Mouse (Mus musculus) myocyte (in vitro differentiated cells): ENCODE measurements at regions not wholly inside any gene's neighbourhood (a gene's known extent, or its start where the extent isn't known, plus 50 kb on each side); places are given as distances from the start of the nearest gene placed in this dataset.

Experiments
- H3K27me3 ChIP-seq: one replicate; pipeline ENCODE4 v1.6.1; 2011; ENCODE audit not compliant: control insufficient read depth, insufficient read depth, insufficient read length
- H3K36me3 ChIP-seq: one replicate; pipeline ENCODE4 v1.6.1; 2011; ENCODE audit not compliant: control insufficient read depth, insufficient read depth
- H3K4me2 ChIP-seq: one replicate; pipeline ENCODE4 v1.6.1; 2011; ENCODE audit warnings: low read depth, control low read depth
- H3K4me3 ChIP-seq: one replicate; pipeline ENCODE4 v1.5.1; 2011; ENCODE audit warnings: mild to moderate bottlenecking, control low read depth, moderate library complexity
- H3K79me2 ChIP-seq: one replicate; pipeline ENCODE4 v1.6.1; 2011; ENCODE audit not compliant: control insufficient read depth, insufficient read depth
- H3ac ChIP-seq: one replicate; pipeline ENCODE4 v1.6.1; 2011; ENCODE audit not compliant: control insufficient read depth, insufficient read length
- CEBPB ChIP-seq: IDR thresholded peaks from 2 replicates; pipeline ENCODE4 v1.6.1; 2011; ENCODE audit warnings: mild to moderate bottlenecking, moderate library complexity; ENCODE audit not compliant: poor library complexity, insufficient read depth, severe bottlenecking
- E2F4 ChIP-seq: IDR thresholded peaks from one replicate; pipeline ENCODE4 v1.6.1; 2011; ENCODE audit warnings: mild to moderate bottlenecking, control low read depth, moderate library complexity; ENCODE audit not compliant: insufficient read depth
- MAX ChIP-seq: IDR thresholded peaks from one replicate; pipeline ENCODE4 v1.6.1; 2011; ENCODE audit warnings: low read depth, mild to moderate bottlenecking, control low read depth
- MYOD1 ChIP-seq, 3 experiments: IDR thresholded peaks; one replicate each; pipeline ENCODE4 v1.6.1; 2011; ENCODE audit warnings: control low read depth in 2 of 3, low read depth in 2 of 3, mild to moderate bottlenecking in 2 of 3, moderate library complexity in 1 of 3; ENCODE audit not compliant: insufficient read length in 2 of 3, control insufficient read depth in 1 of 3
- MYOG ChIP-seq, 3 experiments: IDR thresholded peaks; one replicate each; pipeline ENCODE4 v1.6.1; 2011; ENCODE audit warnings: control low read depth in 2 of 3, low read depth in 2 of 3, mild to moderate bottlenecking in 2 of 3; ENCODE audit not compliant: insufficient read length in 2 of 3, control insufficient read depth in 1 of 3, insufficient read depth in 1 of 3
- POLR2A ChIP-seq: IDR thresholded peaks from one replicate; pipeline ENCODE4 v1.6.1; 2011; ENCODE audit warnings: low read depth, mild to moderate bottlenecking, control low read depth, moderate library complexity; ENCODE audit not compliant: insufficient read length
- POLR2AphosphoS2 ChIP-seq: IDR thresholded peaks from one replicate; pipeline ENCODE4 v1.6.1; 2011; ENCODE audit warnings: low read depth, control low read depth; ENCODE audit not compliant: insufficient read length
- REST ChIP-seq: IDR thresholded peaks from one replicate; pipeline ENCODE4 v1.6.1; 2011; ENCODE audit warnings: mild to moderate bottlenecking, control low read depth, moderate library complexity; ENCODE audit not compliant: insufficient read depth, insufficient read length
- SRF ChIP-seq: IDR thresholded peaks from one replicate; pipeline ENCODE4 v1.6.1; 2011; ENCODE audit warnings: low read depth; ENCODE audit not compliant: control insufficient read depth, insufficient read length
- TCF12 ChIP-seq: IDR thresholded peaks from one replicate; pipeline ENCODE4 v1.6.1; 2011; ENCODE audit warnings: mild to moderate bottlenecking, control low read depth; ENCODE audit not compliant: poor library complexity, insufficient read depth, severe bottlenecking
- TCF3 ChIP-seq: IDR thresholded peaks from one replicate; pipeline ENCODE4 v1.6.1; 2011; ENCODE audit warnings: low read depth, control low read depth; ENCODE audit not compliant: insufficient read length
- USF1 ChIP-seq: IDR thresholded peaks from one replicate; pipeline ENCODE4 v1.6.1; 2011; ENCODE audit warnings: low read depth, mild to moderate bottlenecking, control low read depth, moderate library complexity

GRCm38 (mm10) chr6:81517185-81517584, 406.3 kb upstream of the Gcfc2 start:
- Histone ChIP-seq H3K27me3 (no peaks in the 10 kb centered on the region), H3K4me2 (no peak overlapping the region), H3ac (no peak overlapping the region), H3K36me3 (no peaks in the 10 kb centered on the region), H3K79me2 (no peaks in the 10 kb centered on the region), H3K4me3 (no peak overlapping the region)
- TF ChIP-seq TCF3 (no peak), MYOD1 (IDR thresholded peaks at IDR 0.05; ENCODE audit: control insufficient read depth in 1 of 3, insufficient read length in 2 of 3, low read depth in 2 of 3) (no peak), CEBPB (no peak), E2F4 (no peak), USF1 (no peak), POLR2AphosphoS2 (no peak), TCF12 (no peak), POLR2A (no peak), MAX (no peak), MYOG (IDR thresholded peaks at IDR 0.05; ENCODE audit: control insufficient read depth in 1 of 3, insufficient read depth in 1 of 3, insufficient read length in 2 of 3, low read depth in 2 of 3) (no peak), REST (no peak)

- no peak overlapping the region for H3K4me2 ChIP-seq
- H3K79me2 ChIP-seq = no peaks in the 10 kb centered on the region
- no peak overlapping the region for H3K4me3 ChIP-seq
- H3K36me3 ChIP-seq = no peaks in the 10 kb centered on the region
- H3ac ChIP-seq = no peak overlapping the region
- TF ChIP-seq REST = no peak
- TF ChIP-seq MYOG (IDR thresholded peaks at IDR 0.05; ENCODE audit: control insufficient read depth in 1 of 3, insufficient read depth in 1 of 3, insufficient read length in 2 of 3, low read depth in 2 of 3) = no peak
- no peak for TF ChIP-seq POLR2A
- TF ChIP-seq USF1 = no peak
- TF ChIP-seq TCF3 = no peak
- no peak for TF ChIP-seq MYOD1 (IDR thresholded peaks at IDR 0.05; ENCODE audit: control insufficient read depth in 1 of 3, insufficient read length in 2 of 3, low read depth in 2 of 3)
- TF ChIP-seq E2F4 = no peak
- TF ChIP-seq POLR2AphosphoS2 = no peak
- TF ChIP-seq SRF = no peak
- TF ChIP-seq MAX = no peak
- no peak for TF ChIP-seq CEBPB
- no peak for TF ChIP-seq TCF12
- no peaks in the 10 kb centered on the region for H3K27me3 ChIP-seq
These were observed 361.2 kb upstream of the Gcfc2 start for GRCm38 (mm10) chr6:81562260-81562659.

- Histone ChIP-seq H3K27me3 (no peaks in the 10 kb centered on the region), H3K79me2 (no peaks in the 10 kb centered on the region), H3K36me3 (no peaks in the 10 kb centered on the region), H3K4me3 (no peak overlapping the region), H3K4me2 (no peak overlapping the region), H3ac (no peak overlapping the region)
- TF ChIP-seq MYOD1 (IDR thresholded peaks at IDR 0.05; ENCODE audit: control insufficient read depth in 1 of 3, insufficient read length in 2 of 3, low read depth in 2 of 3) (no peak), USF1 (no peak), POLR2AphosphoS2 (no peak), MAX (no peak), POLR2A (no peak), CEBPB (no peak), MYOG (IDR thresholded peaks at IDR 0.05; ENCODE audit: control insufficient read depth in 1 of 3, insufficient read depth in 1 of 3, insufficient read length in 2 of 3, low read depth in 2 of 3) (no peak), E2F4 (no peak), REST (no peak), TCF12 (no peak), SRF (no peak)
These were observed 360.3 kb upstream of the Gcfc2 start for GRCm38 (mm10) chr6:81563192-81563591.

GRCm38 (mm10) chr6:81564295-81564694, 359.2 kb upstream of the Gcfc2 start:
- Histone ChIP-seq H3K4me3 (no peak overlapping the region), H3K27me3 (no peaks in the 10 kb centered on the region)
- TF ChIP-seq USF1 (no peak), POLR2A (no peak), TCF3 (no peak), REST (no peak), POLR2AphosphoS2 (no peak), MAX (no peak), TCF12 (no peak), E2F4 (no peak), SRF (no peak), MYOD1 (IDR thresholded peaks at IDR 0.05; ENCODE audit: control insufficient read depth in 1 of 3, insufficient read length in 2 of 3, low read depth in 2 of 3) (no peak), CEBPB (no peak), MYOG (IDR thresholded peaks at IDR 0.05; ENCODE audit: control insufficient read depth in 1 of 3, insufficient read depth in 1 of 3, insufficient read length in 2 of 3, low read depth in 2 of 3) (no peak)

GRCm38 (mm10) chr6:81586441-81587117, 336.9 kb upstream of the Gcfc2 start:
- Histone ChIP-seq H3ac (no peak overlapping the region), H3K36me3 (no peaks in the 10 kb centered on the region), H3K79me2 (no peaks in the 10 kb centered on the region), H3K4me3 (no peak overlapping the region), H3K27me3 (no peaks in the 10 kb centered on the region), H3K4me2 (no peak overlapping the region)
- TF ChIP-seq USF1 = no peak
- no peak for TF ChIP-seq SRF
- TF ChIP-seq REST = no peak
- no peak for TF ChIP-seq MAX
- TF ChIP-seq POLR2AphosphoS2 = no peak
- TF ChIP-seq MYOD1 (IDR thresholded peaks at IDR 0.05; ENCODE audit: control insufficient read depth in 1 of 3, insufficient read length in 2 of 3, low read depth in 2 of 3) = no peak
- no peak for TF ChIP-seq MYOG (IDR thresholded peaks at IDR 0.05; ENCODE audit: control insufficient read depth in 1 of 3, insufficient read depth in 1 of 3, insufficient read length in 2 of 3, low read depth in 2 of 3)
- TF ChIP-seq POLR2A = no peak
- no peak for TF ChIP-seq TCF12
- TF ChIP-seq CEBPB = no peak
- TF ChIP-seq TCF3 = no peak
- no peak for TF ChIP-seq E2F4

More at GRCm38 (mm10) chr6:81564295-81564694, 359.2 kb upstream of the Gcfc2 start:
- no peaks in the 10 kb centered on the region for H3K79me2 ChIP-seq
- no peaks in the 10 kb centered on the region for H3K36me3 ChIP-seq
- H3K4me2 ChIP-seq = no peak overlapping the region
- H3ac ChIP-seq = no peak overlapping the region
